11 mouse cellular contexts compared by ENCODE assay signal in genomic region chr2:93619208-93619849, GRCm38 (mm10). TPM values are rescaled to one million over a fixed set of nuclear protein-coding genes. Genes with fewer than 3 reads are reported as not detected.
DNase-seq lines count a peak whose midpoint lies in the region; ATAC-seq and TF ChIP-seq lines count a peak whose summit lies in the region.
"Had no signal": no experiment of that assay in that cellular context is flagged by ENCODE, and none has a peak within 500 bp of the region (broad histone marks: within the 10 kb centered on the region; RNA-seq: fewer than 3 reads in every experiment).

No protein-coding gene starts in this region.

- no peak for TF ChIP-seq POLR2A in thymus, adult 2 months (IDR thresholded peaks at IDR 0.05; ENCODE audit: control insufficient read depth, extremely low read depth, insufficient read depth, low read length, poor library complexity)

- no peak overlapping the region for H3K4me2 ChIP-seq in lung, embryonic 15.5 days
- H3K4me2 ChIP-seq in heart, postnatal 0 days (ENCODE audit: low read depth, low read length) = no peak overlapping the region

- no peaks in the 10 kb centered on the region for H3K36me3 ChIP-seq in lung, embryonic 15.5 days
- H3K36me3 ChIP-seq in heart, postnatal 0 days (replicated peaks; ENCODE audit: control insufficient read depth, insufficient read depth, low read length) = no peaks in the 10 kb centered on the region
- H3K36me3 ChIP-seq in thymus, adult 2 months (ENCODE audit: control insufficient read depth, insufficient read depth, low read length) = no peaks in the 10 kb centered on the region
- H3K36me3 ChIP-seq: limb, embryonic 13.5 days had no signal

- WGBS in lung, embryonic 15.5 days = 49% methylated on average over 5 of the region's 5 CpGs
- 32% methylated on average over 5 of the region's 5 CpGs for WGBS in heart, postnatal 0 days
- 83% methylated on average over 5 of the region's 5 CpGs for WGBS in thymus, adult 2 months

- TF ChIP-seq CTCF in heart, postnatal 0 days (IDR thresholded peaks at IDR 0.05; ENCODE audit: low read depth) = no peak
- no peak for TF ChIP-seq CTCF in thymus, adult 2 months (IDR thresholded peaks at IDR 0.05; ENCODE audit: borderline replicate concordance, control insufficient read depth, extremely low read depth, insufficient read depth, low read length, poor library complexity)

- H3K9me3 ChIP-seq in lung, embryonic 15.5 days = no peaks in the 10 kb centered on the region
- no peaks in the 10 kb centered on the region for H3K9me3 ChIP-seq in heart, postnatal 0 days (replicated peaks; ENCODE audit: control insufficient read depth, low read length)
- H3K9me3 ChIP-seq: limb, embryonic 13.5 days had no signal

- peak; percentile 13 to 36 for DNase-seq in adrenal gland, adult (ENCODE audit: inconsistent age in 2 of 2, low spot score in 1 of 2)
- no peak for DNase-seq in adrenal gland, adult 18-20 months (ENCODE audit: low spot score in 2 of 2)
- no peak for DNase-seq in lung, postnatal 14 days
- DNase-seq in heart, postnatal 0 days (ENCODE audit: low spot score) = peak; percentile 31
- peak; percentile 50 for DNase-seq in skeletal muscle tissue, adult 2 months (ENCODE audit: low read depth, low spot score)
- DNase-seq in right cerebral cortex, postnatal 36 days (ENCODE audit: low spot score in 2 of 2) = no peak
- DNase-seq in thymus, adult 2 months = no peak

- no peak for TF ChIP-seq EP300 in heart, postnatal 0 days (IDR thresholded peaks at IDR 0.05; ENCODE audit: low read depth)

- no peak overlapping the region for H3K9ac ChIP-seq in lung, embryonic 15.5 days
- no peak overlapping the region for H3K9ac ChIP-seq in heart, postnatal 0 days (replicated peaks; ENCODE audit: low read depth, low read length)
- H3K9ac ChIP-seq: limb, embryonic 13.5 days had no signal

- H3K4me1 ChIP-seq in lung, embryonic 15.5 days = peaks cover 13% of the 10 kb centered on the region; the same call in 1 of the 2 replicates
- H3K4me1 ChIP-seq in heart, postnatal 0 days (ENCODE audit: control insufficient read depth, insufficient read depth) = no peaks in the 10 kb centered on the region; the same call in 1 of the 2 replicates
- H3K4me1 ChIP-seq in thymus, adult 2 months (replicated peaks; ENCODE audit: control insufficient read depth, insufficient read depth, low read length) = no peaks in the 10 kb centered on the region

- H3K27ac ChIP-seq in lung, embryonic 15.5 days = no peak overlapping the region
- no peak overlapping the region for H3K27ac ChIP-seq in heart, postnatal 0 days (ENCODE audit: low read depth)
- no peak overlapping the region for H3K27ac ChIP-seq in thymus, adult 2 months (ENCODE audit: control insufficient read depth, insufficient read depth, low read length)
- H3K27ac ChIP-seq: limb, embryonic 13.5 days had no signal

- H3K27me3 ChIP-seq in lung, embryonic 15.5 days = peaks cover 28% of the 10 kb centered on the region
- H3K27me3 ChIP-seq in heart, postnatal 0 days (ENCODE audit: control insufficient read depth, insufficient read depth, low read length) = no peaks in the 10 kb centered on the region; the same call in 1 of the 2 replicates
- no peaks in the 10 kb centered on the region for H3K27me3 ChIP-seq in thymus, adult 2 months (ENCODE audit: control insufficient read depth, insufficient read depth, low read length)

- no peak overlapping the region for H3K4me3 ChIP-seq in lung, embryonic 15.5 days
- no peak overlapping the region for H3K4me3 ChIP-seq in heart, postnatal 0 days (ENCODE audit: low read depth, low read length)
- H3K4me3 ChIP-seq in thymus, adult 2 months (ENCODE audit: control insufficient read depth, insufficient read depth, low read length) = no peak overlapping the region
- H3K4me3 ChIP-seq: limb, embryonic 13.5 days had no signal

- ATAC-seq in lung, embryonic 15.5 days (ENCODE audit: borderline replicate concordance, extremely low read depth, low FRiP score, low TSS enrichment) = peak; percentile 42; the same call in 1 of the 2 replicates
- peak; percentile 85 for ATAC-seq in heart, postnatal 0 days (ENCODE audit: insufficient read depth, low read depth)
- ATAC-seq: Patski had no signal

RNA-seq across cellular contexts. Expression of gene Alx4, which starts 22.9 kb away (rescaled TPM):
- under 1 TPM; 0.40 to 0.48 TPM for total RNA-seq in adrenal gland, adult 18-20 months (2021)
- 0.04 and 0.05 TPM in 2 replicates for polyA plus RNA-seq in lung, embryonic 15.5 days (2015; fragmentation: Nextera tagmentation; extraction: Ambion mirVana)
- not detected in 2 replicates for total RNA-seq in heart, postnatal 0 days (2014; rRNA removed; ENCODE audit: low replicate concordance)
- polyA plus RNA-seq in heart, postnatal 0 days (2015; fragmentation: Nextera tagmentation; extraction: Ambion mirVana) = not detected in 2 replicates
- 0.23 and 0.32 TPM in 2 replicates for polyA plus RNA-seq in thymus, adult 2 months (2012; rRNA removed)
- total RNA-seq: hematopoietic stem cell, adult 5-6 weeks had no signal
- polyA plus RNA-seq: Patski had no signal

RNA-seq across cellular contexts. Expression of gene Gm10803, which starts 59.0 kb away (rescaled TPM):
- total RNA-seq in adrenal gland, adult 18-20 months (2021) = not detected
- polyA plus RNA-seq in lung, embryonic 15.5 days (2015; fragmentation: Nextera tagmentation; extraction: Ambion mirVana) = not detected in 2 replicates
- not detected in 2 replicates for total RNA-seq in heart, postnatal 0 days (2014; rRNA removed; ENCODE audit: low replicate concordance)
- polyA plus RNA-seq in heart, postnatal 0 days (2015; fragmentation: Nextera tagmentation; extraction: Ambion mirVana) = not detected in 2 replicates
- polyA plus RNA-seq in thymus, adult 2 months (2012; rRNA removed) = not detected in 2 replicates
- total RNA-seq: hematopoietic stem cell, adult 5-6 weeks had no signal
- polyA plus RNA-seq: limb, embryonic 13.5 days; Patski had no signal

Comparison
In these comparisons a context has a peak if more than half of its experiments do, and no peak if none do; other contexts are left out.
1. DNase-seq: peak in adrenal gland, adult (2 of 2), heart, postnatal 0 days (single experiment) and skeletal muscle tissue, adult 2 months (single experiment); none in adrenal gland, adult 18-20 months (0 of 2), lung, postnatal 14 days (single experiment), right cerebral cortex, postnatal 36 days (0 of 2) and thymus, adult 2 months (single experiment).